Mouse (Mus musculus) ZHBTc4 (cell line): ENCODE results near the gene Ppp2r3a.

Source experiments
- DNase-seq: peaks from one replicate; pipeline ENCODE4 v3.0.0-alpha.2; 2011; ENCODE audit warnings: low read depth, low spot score

Gene Ppp2r3a

GRCm38 (mm10) chr9:101251644-101252337 is at the start of gene Ppp2r3a:
Ppp2r3a (minus strand) TSS chr9:101251795.
- DNase-seq = peak; percentile 96

DNA sequence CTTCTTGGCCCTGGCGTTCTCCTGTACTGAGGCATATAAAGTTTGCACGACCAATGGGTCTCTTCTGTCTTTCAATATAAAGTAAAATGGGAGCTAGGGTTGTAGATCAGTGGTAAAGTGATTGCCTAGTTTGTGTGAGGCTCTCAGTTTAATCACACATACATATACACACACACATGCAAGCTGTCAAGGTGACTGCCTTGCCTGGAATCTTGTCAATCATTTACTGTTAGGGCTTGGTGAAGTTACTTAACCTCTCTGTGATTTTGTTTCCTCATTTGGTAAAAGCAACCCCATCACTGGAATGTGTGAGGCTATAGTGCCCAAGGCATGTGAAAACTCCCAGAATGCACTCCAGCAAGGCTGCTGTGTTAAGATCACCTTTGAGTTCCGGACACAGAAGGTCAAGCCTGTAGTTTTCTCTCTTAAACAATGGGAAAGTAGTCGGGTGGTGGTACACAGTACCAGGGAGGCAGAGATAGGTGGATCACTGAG is 48.9 kb upstream of the Ppp2r3a start:
- no peak for DNase-seq

DNA sequence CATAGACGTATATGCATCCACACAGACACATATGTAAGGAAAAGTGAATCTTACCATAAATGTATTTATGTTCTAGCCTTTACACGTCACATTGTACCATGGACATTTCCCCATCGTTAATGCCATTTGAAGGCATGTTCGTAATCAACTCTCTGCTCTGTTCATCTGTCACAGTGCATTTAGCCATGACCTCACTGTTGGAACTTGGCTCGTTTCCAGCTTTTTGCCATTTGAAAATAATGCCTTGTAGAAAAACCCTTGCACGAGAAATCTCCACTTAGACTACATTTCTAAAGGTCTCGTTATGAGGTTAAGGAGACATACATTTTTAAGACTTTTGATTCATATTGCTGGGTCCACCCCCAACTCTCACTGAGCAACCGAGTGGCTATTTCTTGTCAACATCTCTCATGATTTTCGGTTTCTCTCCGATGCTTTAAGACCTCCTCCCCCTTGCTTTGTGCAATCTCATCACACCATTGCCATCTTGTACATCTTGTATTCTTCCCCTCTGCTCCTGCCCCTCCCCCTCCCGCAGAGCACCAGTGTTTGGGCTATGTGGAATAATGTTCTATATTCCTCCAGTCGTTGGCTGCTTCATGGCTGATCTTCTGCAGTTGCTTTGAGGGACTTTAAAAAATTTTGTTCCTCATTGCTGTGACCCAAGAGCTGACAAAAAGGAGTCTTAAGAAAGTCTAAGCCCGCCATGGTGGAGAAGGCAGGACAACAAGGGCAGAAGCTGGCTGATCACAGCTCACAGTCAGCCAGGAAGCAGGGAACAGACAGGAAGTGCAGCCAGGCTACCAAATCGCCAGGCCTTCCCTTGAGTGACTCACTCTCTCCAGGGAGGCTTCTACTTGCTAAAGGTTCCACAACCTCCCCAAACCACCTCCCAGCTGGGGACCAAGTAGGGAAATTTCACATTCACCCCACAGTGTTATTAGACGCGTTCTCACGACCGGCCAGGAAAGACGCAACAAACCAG is 40.4 kb upstream of the Ppp2r3a start:
- no peak for DNase-seq

- DNase-seq = no peak
These were observed 39.3 kb upstream of the Ppp2r3a start for GRCm38 (mm10) chr9:101290876-101291275.

- no peak for DNase-seq
These were observed 38.2 kb upstream of the Ppp2r3a start for GRCm38 (mm10) chr9:101289750-101290149.

GRCm38 (mm10) chr9:101288901-101289647 is 37.5 kb upstream of the Ppp2r3a start:
- no peak for DNase-seq

GRCm38 (mm10) chr9:101286766-101287165 is 35.2 kb upstream of the Ppp2r3a start:
- no peak for DNase-seq

DNA sequence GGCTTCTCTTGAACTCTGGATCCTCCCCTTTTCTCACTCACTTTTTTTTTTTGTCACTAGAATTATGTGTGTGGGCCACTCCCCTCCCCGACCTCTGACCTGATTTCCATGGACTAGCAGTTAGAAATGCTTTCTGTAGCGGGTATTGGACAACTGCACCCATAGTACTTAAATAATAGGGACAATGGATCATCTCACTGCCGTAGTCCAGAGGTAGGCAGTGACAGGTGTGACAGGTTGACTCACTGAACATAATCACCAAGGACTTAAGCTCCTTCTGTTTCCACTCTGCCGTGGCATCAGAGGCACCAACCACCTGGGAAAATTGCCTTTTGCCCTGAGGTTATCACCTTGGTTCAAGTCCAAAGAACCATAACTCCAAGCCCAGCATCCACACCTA is 32.5 kb upstream of the Ppp2r3a start:
- no peak for DNase-seq

DNA sequence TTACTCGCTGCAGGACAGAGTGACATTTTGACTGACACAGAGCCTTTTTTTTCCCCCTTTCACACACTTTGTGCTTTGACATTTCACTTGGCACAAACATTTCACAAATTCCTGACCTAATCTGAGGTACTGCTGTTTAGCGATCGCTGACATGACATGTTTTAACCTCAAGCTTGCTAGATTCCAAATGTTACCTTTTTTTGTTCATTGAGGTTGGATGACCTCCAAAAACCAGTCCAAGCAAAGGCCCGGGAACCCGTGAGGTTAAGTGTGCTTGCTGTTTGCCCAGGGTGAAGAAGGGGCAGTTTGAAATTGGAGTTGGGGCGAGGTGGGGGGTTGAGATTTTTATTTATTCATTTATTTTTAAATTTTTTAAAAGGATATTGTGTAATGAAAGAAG is 31.1 kb upstream of the Ppp2r3a start:
- no peak for DNase-seq

- DNase-seq = no peak
These were observed 30.3 kb upstream of the Ppp2r3a start for GRCm38 (mm10) chr9:101281906-101282305.

DNA sequence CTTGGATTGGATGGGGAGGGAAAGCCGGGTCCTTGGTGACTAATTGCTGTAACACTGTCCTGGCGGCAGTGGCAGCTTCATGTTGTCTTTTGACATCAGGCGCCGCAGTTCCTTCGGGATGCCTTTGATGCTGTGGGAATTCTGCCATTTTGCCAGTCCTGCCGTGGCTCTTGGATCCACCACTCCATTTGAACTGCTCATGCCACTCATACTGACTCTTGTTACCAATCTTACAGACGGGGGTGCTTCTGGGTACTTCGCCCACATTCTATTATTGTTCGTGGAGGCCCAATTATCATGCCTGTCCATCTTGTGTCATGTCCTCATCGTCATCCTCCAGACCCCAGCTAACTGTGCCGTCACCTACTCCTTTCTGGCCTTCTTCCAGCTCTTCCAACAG is 29.7 kb upstream of the Ppp2r3a start:
- no peak for DNase-seq

DNA sequence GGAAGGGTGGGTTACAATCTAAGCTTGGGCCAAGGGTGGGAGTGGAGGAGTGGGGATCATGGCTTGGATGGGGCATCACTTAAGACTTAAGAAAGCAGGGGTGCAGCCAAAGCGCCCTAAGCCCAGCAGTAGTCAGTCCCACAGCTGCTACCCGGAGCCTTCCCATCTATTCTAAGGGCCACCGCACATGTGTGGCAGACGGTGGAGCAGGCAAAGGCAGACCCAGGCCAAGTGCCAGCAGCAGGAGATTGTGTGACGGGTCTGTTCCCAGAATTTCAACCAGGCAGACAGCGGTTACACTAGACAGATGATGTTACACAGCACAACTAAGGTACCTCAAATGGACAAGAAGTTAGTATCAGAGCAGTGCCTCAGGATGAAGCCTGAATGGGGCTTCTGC is 29.3 kb upstream of the Ppp2r3a start:
- DNase-seq = no peak

- no peak for DNase-seq
These were observed 28.6 kb upstream of the Ppp2r3a start for GRCm38 (mm10) chr9:101280211-101280610.

DNA sequence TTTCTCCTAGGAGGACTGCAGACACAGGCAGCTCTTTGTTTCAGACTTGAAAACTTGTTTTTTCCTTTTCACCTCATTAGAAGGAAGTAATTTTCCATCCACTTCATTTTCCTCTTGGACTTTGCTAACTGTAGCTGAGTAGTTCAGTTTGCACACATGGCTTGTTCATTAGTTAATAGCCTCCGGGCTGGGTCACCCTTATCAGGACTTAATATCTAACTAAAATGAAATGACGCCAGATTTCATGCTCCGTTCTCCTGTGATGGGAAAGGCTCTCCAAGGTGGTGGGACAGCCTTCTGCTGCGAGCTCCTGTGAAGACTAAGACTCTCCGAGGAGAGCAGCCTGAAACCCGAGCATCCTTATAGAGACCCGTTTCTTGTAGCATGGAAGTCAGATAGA is 21.1 kb upstream of the Ppp2r3a start:
- DNase-seq = no peak

DNA sequence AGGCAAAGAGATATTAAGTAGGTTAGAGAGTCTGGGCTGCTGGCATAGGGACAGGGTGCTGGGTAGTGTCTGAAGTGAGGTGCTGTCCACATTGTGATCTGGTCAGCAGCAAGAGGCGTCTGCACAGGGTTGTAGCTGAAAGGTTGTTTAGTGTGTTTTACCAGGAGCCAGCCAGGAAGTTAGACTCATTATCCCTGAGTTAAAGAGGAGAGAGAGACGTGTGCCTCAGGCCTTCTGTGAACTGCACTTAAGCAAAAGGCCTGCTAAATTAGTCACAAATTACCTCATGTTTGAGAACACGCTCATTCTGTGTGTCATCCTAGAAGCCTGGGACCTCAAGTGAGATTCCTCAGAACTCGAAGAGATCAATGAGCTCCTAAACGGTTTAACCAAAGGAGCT is 18.4 kb upstream of the Ppp2r3a start:
- DNase-seq = no peak

GRCm38 (mm10) chr9:101266043-101266442 is 14.4 kb upstream of the Ppp2r3a start:
- no peak for DNase-seq

DNA sequence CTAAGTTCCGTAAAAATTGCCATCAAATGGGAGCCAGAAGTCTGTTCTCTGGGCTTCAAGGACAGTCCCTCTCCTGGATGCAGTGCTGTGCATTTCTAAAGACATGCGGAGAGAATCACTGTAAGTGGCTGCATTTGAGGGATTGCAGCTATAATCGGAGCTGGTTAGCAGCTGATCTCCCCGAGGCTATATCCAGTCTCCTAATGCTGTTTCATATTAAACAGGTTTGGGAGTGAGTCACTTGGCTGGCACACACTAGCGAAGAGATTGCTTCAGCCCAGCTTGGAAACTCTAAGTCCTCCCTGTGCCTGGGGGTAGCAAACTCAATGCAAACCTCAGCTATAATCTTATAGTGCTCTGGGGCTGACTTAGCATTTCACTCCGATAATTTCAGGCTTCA is 14.0 kb upstream of the Ppp2r3a start:
- no peak for DNase-seq

DNA sequence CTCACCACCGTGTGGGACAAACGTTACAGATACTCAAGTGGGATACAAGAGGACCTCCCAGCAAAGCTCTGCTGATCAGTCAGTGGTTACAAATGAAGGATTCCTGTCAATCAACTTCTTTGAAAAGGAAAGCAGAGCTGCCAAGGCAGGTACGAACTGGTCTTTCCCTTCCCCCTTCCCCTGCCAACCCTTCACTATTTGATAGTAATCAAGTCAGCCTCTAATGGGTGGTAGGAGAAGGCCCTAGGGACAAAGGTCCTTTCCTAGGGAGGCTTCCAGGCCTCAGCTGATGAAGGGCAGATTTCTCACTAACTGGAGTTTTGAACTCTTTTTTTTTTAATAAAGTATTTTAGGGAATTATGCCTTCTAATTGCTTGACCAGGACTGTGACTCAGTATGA is 11.2 kb upstream of the Ppp2r3a start:
- no peak for DNase-seq

- DNase-seq = peak; percentile 22
These were observed 10.5 kb upstream of the Ppp2r3a start for GRCm38 (mm10) chr9:101261989-101262571.

DNA sequence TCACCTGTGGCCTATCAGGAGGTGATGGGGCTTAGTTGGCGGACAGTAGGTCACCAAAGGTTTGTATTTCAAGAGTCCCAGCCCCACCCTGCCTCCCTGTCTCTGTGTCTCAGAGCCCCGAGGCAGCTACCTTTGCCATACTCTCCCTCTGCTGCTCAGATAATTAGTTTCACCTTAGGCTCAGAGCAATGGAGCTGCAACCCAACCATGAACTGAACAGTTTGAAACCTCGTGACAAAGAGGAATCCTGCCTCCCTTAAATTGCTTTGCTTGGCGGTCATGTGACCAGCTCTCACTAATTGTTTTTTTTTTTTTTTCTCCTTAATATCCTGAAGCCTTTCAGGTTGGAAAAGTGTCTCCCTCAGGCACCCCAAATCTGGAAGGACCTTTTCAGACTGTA is 9.8 kb upstream of the Ppp2r3a start:
- peak; percentile 41 for DNase-seq

- no peak for DNase-seq
These were observed 1.5 kb upstream of the Ppp2r3a start for GRCm38 (mm10) chr9:101253136-101253535.

DNA sequence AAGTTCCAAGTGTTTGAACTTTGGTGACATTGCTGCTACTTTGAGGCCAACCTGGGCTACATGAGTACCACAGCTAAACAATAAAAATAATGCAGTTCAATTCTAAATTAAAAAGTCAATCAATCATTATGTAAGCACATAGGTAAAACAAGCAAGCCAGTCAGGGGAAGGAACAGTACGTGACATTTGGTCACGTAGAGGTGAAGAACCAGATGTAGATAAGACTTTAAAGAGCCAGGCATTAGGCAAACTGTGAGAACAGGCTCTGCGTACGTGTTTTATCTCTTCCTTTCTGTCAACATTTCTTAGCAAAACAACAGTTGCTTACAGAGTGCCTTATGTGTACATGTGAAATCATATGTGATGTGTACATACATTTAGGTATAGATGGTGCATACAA is 946 bp upstream of the Ppp2r3a start:
- DNase-seq = no peak
